Mouse (Mus musculus): ENCODE results near the gene Gm28230.

Gm28230 gene

GRCm38 (mm10) chr2:74763976-74764375 lies 37.4 kb downstream of the Gm28230 start:
- no peak for DNase-seq (ENCODE audit: low read depth)

- DNase-seq (ENCODE audit: low read depth): no peak
These were observed 47.8 kb downstream of the Gm28230 start for GRCm38 (mm10) chr2:74774359-74774758.

- DNase-seq (ENCODE audit: low read depth): no peak
These were observed 51.2 kb downstream of the Gm28230 start for GRCm38 (mm10) chr2:74777536-74778275.

- DNase-seq (ENCODE audit: low read depth): no peak
These were observed 54.9 kb downstream of the Gm28230 start for GRCm38 (mm10) chr2:74781386-74781785.

GRCm38 (mm10) chr2:74795531-74795930 lies 69.0 kb downstream of the Gm28230 start:
- DNase-seq (ENCODE audit: low read depth): no peak

Measured in naive thymus-derived CD4-positive, alpha-beta T cell, adult 2 months (primary cell).